Mouse (Mus musculus) cerebellum, adult 2 months (tissue): Measurements from ENCODE around the gene Tnfrsf9. TPM values are rescaled to one million over a fixed set of nuclear protein-coding genes. Genes with fewer than 3 reads are reported as not detected.
A peak's percentile ranks its signal among the peaks of the same experiment; 100 is the strongest.

Experiments used
- DNase-seq, 2 experiments: peaks; one replicate each; pipeline ENCODE4 v3.0.0; 2021
- H3K27ac ChIP-seq: fragments of 200-500 bp; 2 replicates; pipeline ENCODE4 v1.5.1; 2012; ENCODE audit warnings: low read length, control low read depth, inconsistent platforms; ENCODE audit not compliant: insufficient read depth
- H3K27me3 ChIP-seq: fragments of 200-500 bp; 2 replicates; pipeline ENCODE4 v1.6.1; 2012; ENCODE audit warnings: inconsistent platforms, mild to moderate bottlenecking, low read length, moderate library complexity; ENCODE audit not compliant: control insufficient read depth, insufficient read depth
- H3K4me1 ChIP-seq: fragments of 200-500 bp; 2 replicates; pipeline ENCODE4 v1.6.1; 2011; ENCODE audit warnings: low read length; ENCODE audit not compliant: control insufficient read depth, insufficient read depth
- H3K4me3 ChIP-seq: fragments of 200-500 bp; replicated peaks from 2 replicates; pipeline ENCODE3; 2011; ENCODE audit warnings: mild to moderate bottlenecking, low read depth, low read length, control low read depth; ENCODE audit not compliant: insufficient read depth
- CTCF ChIP-seq: fragments of 200-500 bp; IDR thresholded peaks from 2 replicates; pipeline ENCODE4 v1.5.1; 2011; ENCODE audit warnings: low read depth, mild to moderate bottlenecking, control low read depth, low read length, moderate library complexity, borderline replicate concordance; ENCODE audit not compliant: insufficient read depth
- POLR2A ChIP-seq: fragments of 200-500 bp; IDR thresholded peaks from 2 replicates; pipeline ENCODE4 v1.6.1; 2011; ENCODE audit warnings: low read length, control low read depth, borderline replicate concordance; ENCODE audit not compliant: insufficient read depth
- WGBS: fragments of 180-500 bp; shearing (Covaris S2); methylation state at CpG from one replicate; pipeline ENCODE4 v1.1.7; 2018; 5-methylcytosine and 5-hydroxymethylcytosine counted together
- polyA plus RNA-seq: library from polyadenylated mRNA; depleted of rRNA; stranded (reverse); fragments of >200 nt; gene quantifications from 2 replicates; pipeline ENCODE4 v1.2.3, GENCODE M21; 2012

The Tnfrsf9 gene
- polyA plus RNA-seq, 1 experiment, result 0.64 TPM

GRCm38 (mm10) chr4:150965555-150965951 lies 51.2 kb downstream of the Tnfrsf9 start:
- WGBS, result 72% methylated on average over 11 of the region's 11 CpGs
- Histone ChIP-seq H3K4me3 (no peak overlapping the region), H3K4me1 (no peaks in the 10 kb centered on the region), H3K27me3 (no peaks in the 10 kb centered on the region), H3K27ac (no peak overlapping the region)
- no peak for TF ChIP-seq POLR2A
- TF ChIP-seq CTCF, result peak; percentile 36; the same call in 1 of the 2 replicates
- no peak for DNase-seq

- H3K4me1 ChIP-seq, result no peaks in the 10 kb centered on the region
- peak; percentile 49 to 55 for DNase-seq
- no peak overlapping the region for H3K27ac ChIP-seq
- TF ChIP-seq POLR2A, result no peak
- TF ChIP-seq CTCF, result peak; percentile 76
- H3K4me3 ChIP-seq, result no peak overlapping the region
- 24% methylated on average over 7 of the region's 7 CpGs for WGBS
- H3K27me3 ChIP-seq, result no peaks in the 10 kb centered on the region
Measured at GRCm38 (mm10) chr4:150966556-150966955, 52.2 kb downstream of the Tnfrsf9 start.

GRCm38 (mm10) chr4:150968956-150969355 lies 54.6 kb downstream of the Tnfrsf9 start:
- WGBS, result 88% methylated on average over 8 of the region's 8 CpGs
- H3K4me1 ChIP-seq, result no peaks in the 10 kb centered on the region
- H3K4me3 ChIP-seq, result no peak overlapping the region
- no peak for TF ChIP-seq POLR2A
- no peak for TF ChIP-seq CTCF
- no peaks in the 10 kb centered on the region for H3K27me3 ChIP-seq
- H3K27ac ChIP-seq, result no peak overlapping the region
- DNase-seq, result no peak

GRCm38 (mm10) chr4:150973264-150973663 lies 58.9 kb downstream of the Tnfrsf9 start:
- WGBS, result 55% methylated on average over 8 of the region's 8 CpGs
- Histone ChIP-seq H3K4me1 (no peaks in the 10 kb centered on the region), H3K27me3 (no peaks in the 10 kb centered on the region), H3K27ac (no peak overlapping the region), H3K4me3 (no peak overlapping the region)
- peak in 1 of 2 experiments; percentile 28 for DNase-seq
- TF ChIP-seq CTCF (no peak), POLR2A (no peak)

- H3K27me3 ChIP-seq, result no peaks in the 10 kb centered on the region
- H3K4me1 ChIP-seq, result no peaks in the 10 kb centered on the region
- DNase-seq, result no peak
- no peak overlapping the region for H3K27ac ChIP-seq
- TF ChIP-seq POLR2A, result no peak
- no peak for TF ChIP-seq CTCF
- no peak overlapping the region for H3K4me3 ChIP-seq
- WGBS, result 20% methylated on average over 1 of the region's 1 CpGs
Measured at GRCm38 (mm10) chr4:150975145-150975544, 60.8 kb downstream of the Tnfrsf9 start.

- H3K27me3 ChIP-seq, result no peaks in the 10 kb centered on the region
- H3K27ac ChIP-seq, result no peak overlapping the region
- DNase-seq, result no peak
- TF ChIP-seq CTCF (no peak), POLR2A (no peak)
- no peaks in the 10 kb centered on the region for H3K4me1 ChIP-seq
- no peak overlapping the region for H3K4me3 ChIP-seq
- WGBS, result 77% methylated on average over 21 of the region's 21 CpGs
Measured at GRCm38 (mm10) chr4:150978156-150978910, 64.0 kb downstream of the Tnfrsf9 start.

GRCm38 (mm10) chr4:150979455-150979854 lies 65.1 kb downstream of the Tnfrsf9 start:
- H3K27me3 ChIP-seq, result no peaks in the 10 kb centered on the region
- WGBS, result 87% methylated on average over 9 of the region's 9 CpGs
- H3K4me1 ChIP-seq, result no peaks in the 10 kb centered on the region
- DNase-seq, result no peak
- TF ChIP-seq CTCF, result no peak
- H3K27ac ChIP-seq, result no peak overlapping the region
- no peak overlapping the region for H3K4me3 ChIP-seq

- TF ChIP-seq POLR2A, result no peak
- no peak for TF ChIP-seq CTCF
Measured at GRCm38 (mm10) chr4:150980153-150980552, 65.8 kb downstream of the Tnfrsf9 start.

More at GRCm38 (mm10) chr4:150980153-150980552, 65.8 kb downstream of the Tnfrsf9 start:
- no peaks in the 10 kb centered on the region for H3K4me1 ChIP-seq
- 88% methylated on average over 5 of the region's 5 CpGs for WGBS
- H3K27me3 ChIP-seq, result no peaks in the 10 kb centered on the region
- H3K4me3 ChIP-seq, result no peak overlapping the region
- no peak overlapping the region for H3K27ac ChIP-seq
- DNase-seq, result no peak
